Mouse (Mus musculus): Measurements from ENCODE around the gene Wdr75. TPM values are rescaled to one million over a fixed set of nuclear protein-coding genes. Genes with fewer than 3 reads are reported as not detected.

The Wdr75 gene
- total RNA-seq, 1 experiment from 2014 or later = 54.4 TPM

GRCm38 (mm10) chr1:45830453-45831206 is 35.7 kb downstream of the Wdr75 start:
- no peak for ATAC-seq (ENCODE audit: extremely low read depth, insufficient number of reproducible peaks, low FRiP score, poor library complexity, severe bottlenecking)

- no peak for ATAC-seq (ENCODE audit: extremely low read depth, insufficient number of reproducible peaks, low FRiP score, poor library complexity, severe bottlenecking)
Observed at GRCm38 (mm10) chr1:45835362-45836063, 40.5 kb downstream of the Wdr75 start.

GRCm38 (mm10) chr1:45837736-45838135 is 42.8 kb downstream of the Wdr75 start:
- ATAC-seq (ENCODE audit: extremely low read depth, insufficient number of reproducible peaks, low FRiP score, poor library complexity, severe bottlenecking) = no peak

GRCm38 (mm10) chr1:45838271-45838670 is 43.3 kb downstream of the Wdr75 start:
- ATAC-seq (ENCODE audit: extremely low read depth, insufficient number of reproducible peaks, low FRiP score, poor library complexity, severe bottlenecking) = no peak

GRCm38 (mm10) chr1:45845466-45845865 is 50.5 kb downstream of the Wdr75 start:
- no peak for ATAC-seq (ENCODE audit: extremely low read depth, insufficient number of reproducible peaks, low FRiP score, poor library complexity, severe bottlenecking)

GRCm38 (mm10) chr1:45858038-45858437 is 63.1 kb downstream of the Wdr75 start:
- peak; percentile 55; the same call in 1 of the 2 replicates for ATAC-seq (ENCODE audit: extremely low read depth, insufficient number of reproducible peaks, low FRiP score, poor library complexity, severe bottlenecking)

- no peak for ATAC-seq (ENCODE audit: extremely low read depth, insufficient number of reproducible peaks, low FRiP score, poor library complexity, severe bottlenecking)
Observed at GRCm38 (mm10) chr1:45860349-45860748, 65.4 kb downstream of the Wdr75 start.

GRCm38 (mm10) chr1:45861162-45861561 is 66.2 kb downstream of the Wdr75 start:
- ATAC-seq (ENCODE audit: extremely low read depth, insufficient number of reproducible peaks, low FRiP score, poor library complexity, severe bottlenecking) = no peak

GRCm38 (mm10) chr1:45863641-45864040 is 68.7 kb downstream of the Wdr75 start:
- ATAC-seq (ENCODE audit: extremely low read depth, insufficient number of reproducible peaks, low FRiP score, poor library complexity, severe bottlenecking) = no peak

- no peak for ATAC-seq (ENCODE audit: extremely low read depth, insufficient number of reproducible peaks, low FRiP score, poor library complexity, severe bottlenecking)
Observed at GRCm38 (mm10) chr1:45864564-45865014, 69.6 kb downstream of the Wdr75 start.

GRCm38 (mm10) chr1:45865316-45865715 is 70.3 kb downstream of the Wdr75 start:
- ATAC-seq (ENCODE audit: extremely low read depth, insufficient number of reproducible peaks, low FRiP score, poor library complexity, severe bottlenecking) = no peak

GRCm38 (mm10) chr1:45865727-45866126 is 70.8 kb downstream of the Wdr75 start:
- peak; percentile 33; the same call in 1 of the 2 replicates for ATAC-seq (ENCODE audit: extremely low read depth, insufficient number of reproducible peaks, low FRiP score, poor library complexity, severe bottlenecking)

GRCm38 (mm10) chr1:45866288-45867018 is 71.5 kb downstream of the Wdr75 start:
- ATAC-seq (ENCODE audit: extremely low read depth, insufficient number of reproducible peaks, low FRiP score, poor library complexity, severe bottlenecking) = no peak

GRCm38 (mm10) chr1:45868050-45868449 is 73.1 kb downstream of the Wdr75 start:
- no peak for ATAC-seq (ENCODE audit: extremely low read depth, insufficient number of reproducible peaks, low FRiP score, poor library complexity, severe bottlenecking)

GRCm38 (mm10) chr1:45868479-45869137 is 73.6 kb downstream of the Wdr75 start:
- ATAC-seq (ENCODE audit: extremely low read depth, insufficient number of reproducible peaks, low FRiP score, poor library complexity, severe bottlenecking) = peak; percentile 63; the same call in 1 of the 2 replicates

Measured in neutrophil, adult 5-6 weeks (primary cell).